Mouse (Mus musculus): ENCODE results near the gene Gsto2.
"Not testable (repeated sequence)": the region's sequence is repeated elsewhere in the genome, so short reads cannot be mapped to it uniquely, and the experiment has no call there.

Gsto2 gene

GRCm38 (mm10) chr19:47865353-47865947 lies at the start of gene Gsto2:
TSS of gene Gsto2 (plus strand) at chr19:47865534.
- DNase-seq (ENCODE audit: low read depth, low spot score), result peak; percentile 93

GRCm38 (mm10) chr19:47817692-47818091 lies 47.6 kb upstream of the Gsto2 start:
- no peak for DNase-seq (ENCODE audit: low read depth, low spot score)

GRCm38 (mm10) chr19:47820832-47821493 lies 44.4 kb upstream of the Gsto2 start:
- peak; percentile 70 for DNase-seq (ENCODE audit: low read depth, low spot score)

GRCm38 (mm10) chr19:47821494-47821872 lies 43.9 kb upstream of the Gsto2 start:
- no peak for DNase-seq (ENCODE audit: low read depth, low spot score)

GRCm38 (mm10) chr19:47822143-47822796 lies 43.1 kb upstream of the Gsto2 start:
- peak; percentile 71 for DNase-seq (ENCODE audit: low read depth, low spot score)

- DNase-seq (ENCODE audit: low read depth, low spot score), result no peak
Measured at GRCm38 (mm10) chr19:47824026-47824425, 41.3 kb upstream of the Gsto2 start.

GRCm38 (mm10) chr19:47829913-47830450 lies 35.4 kb upstream of the Gsto2 start:
- DNase-seq (ENCODE audit: low read depth, low spot score), result no peak

- DNase-seq (ENCODE audit: low read depth, low spot score), result no peak
Measured at GRCm38 (mm10) chr19:47831111-47831510, 34.2 kb upstream of the Gsto2 start.

- no peak for DNase-seq (ENCODE audit: low read depth, low spot score)
Measured at GRCm38 (mm10) chr19:47832316-47832715, 33.0 kb upstream of the Gsto2 start.

GRCm38 (mm10) chr19:47834614-47835013 lies 30.7 kb upstream of the Gsto2 start:
- no peak for DNase-seq (ENCODE audit: low read depth, low spot score)

GRCm38 (mm10) chr19:47835776-47836175 lies 29.6 kb upstream of the Gsto2 start:
- DNase-seq (ENCODE audit: low read depth, low spot score), result no peak

- DNase-seq (ENCODE audit: low read depth, low spot score), result peak; percentile 74
Measured at GRCm38 (mm10) chr19:47836701-47837526, 28.4 kb upstream of the Gsto2 start.

GRCm38 (mm10) chr19:47837527-47837901 lies 27.8 kb upstream of the Gsto2 start:
- DNase-seq (ENCODE audit: low read depth, low spot score), result no peak

GRCm38 (mm10) chr19:47841234-47841633 lies 24.1 kb upstream of the Gsto2 start:
- DNase-seq (ENCODE audit: low read depth, low spot score), result not testable (repeated sequence)

- DNase-seq (ENCODE audit: low read depth, low spot score), result no peak
Measured at GRCm38 (mm10) chr19:47849735-47850134, 15.6 kb upstream of the Gsto2 start.

- not testable (repeated sequence) for DNase-seq (ENCODE audit: low read depth, low spot score)
Measured at GRCm38 (mm10) chr19:47852131-47852530, 13.2 kb upstream of the Gsto2 start.

GRCm38 (mm10) chr19:47853053-47853452 lies 12.3 kb upstream of the Gsto2 start:
- DNase-seq (ENCODE audit: low read depth, low spot score), result no peak

- DNase-seq (ENCODE audit: low read depth, low spot score), result no peak
Measured at GRCm38 (mm10) chr19:47853951-47854795, 11.2 kb upstream of the Gsto2 start.

GRCm38 (mm10) chr19:47854796-47855783 lies 10.2 kb upstream of the Gsto2 start, which contains the start of gene Gsto1:
TSS of gene Gsto1 (plus strand) at chr19:47854970.
- peak; percentile 81 for DNase-seq (ENCODE audit: low read depth, low spot score)
